Mouse (Mus musculus): ENCODE data around the gene 1700010I14Rik.

DNA sequence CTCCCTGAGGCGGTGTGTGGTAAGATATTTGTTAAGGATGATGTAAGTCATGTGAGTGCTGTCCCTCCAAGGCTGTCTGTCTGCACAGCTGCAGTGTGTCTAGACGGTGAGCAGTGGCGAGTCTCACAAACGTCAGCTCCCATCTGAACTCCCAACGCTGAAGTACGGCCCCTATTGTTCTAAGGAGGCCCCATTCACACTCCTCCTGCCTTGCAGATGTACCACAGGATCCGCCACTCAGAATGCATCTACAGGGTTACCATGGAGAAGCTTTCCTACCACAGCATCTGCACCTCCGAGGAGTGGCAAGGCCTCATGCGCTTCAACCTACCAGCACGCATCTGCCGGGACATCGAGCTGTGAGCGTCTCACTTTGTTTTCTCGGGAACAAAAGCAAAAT is 26.5 kb upstream of the 1700010I14Rik start:
- no peak for TF ChIP-seq CTCF (IDR thresholded peaks at IDR 0.05; ENCODE audit: low read depth)
- no peak for TF ChIP-seq EP300 (IDR thresholded peaks at IDR 0.05; ENCODE audit: low read depth)

Measured in liver, postnatal 0 days (tissue).